Mouse (Mus musculus) kidney, embryonic 15.5 days (tissue): Measurements from ENCODE around the gene Lrguk. TPM values are rescaled to one million over a fixed set of nuclear protein-coding genes. Genes with fewer than 3 reads are reported as not detected.

ENCODE experiments used
- ATAC-seq: fragments of 200-750 bp; cut with Nextera tagmentation; replicated peaks from 2 replicates; pipeline ENCODE4 v1.8.0; 2017; ENCODE audit warnings: moderate TSS enrichment; ENCODE audit not compliant: low FRiP score
- H3K27ac ChIP-seq: fragments of 300-500 bp; sonication (generic); 2 replicates; pipeline ENCODE4 v1.5.1; 2015; ENCODE audit warnings: mild to moderate bottlenecking, inconsistent platforms
- H3K27me3 ChIP-seq: fragments of 300-500 bp; sonication (generic); 2 replicates; pipeline ENCODE4 v1.6.1; 2015; ENCODE audit warnings: inconsistent platforms
- H3K36me3 ChIP-seq: fragments of 300-500 bp; sonication (generic); 2 replicates; pipeline ENCODE4 v1.6.1; 2015; ENCODE audit warnings: inconsistent platforms
- H3K4me1 ChIP-seq: fragments of 300-500 bp; sonication (generic); 2 replicates; pipeline ENCODE4 v1.6.1; 2015; ENCODE audit warnings: inconsistent platforms
- H3K4me2 ChIP-seq: fragments of 300-500 bp; sonication (generic); 2 replicates; pipeline ENCODE4 v1.6.1; 2015; ENCODE audit warnings: moderate library complexity, mild to moderate bottlenecking, inconsistent platforms
- H3K4me3 ChIP-seq: fragments of 300-500 bp; sonication (generic); replicated peaks from 2 replicates; pipeline ENCODE4 v1.5.1; 2015; ENCODE audit warnings: mild to moderate bottlenecking, inconsistent platforms
- H3K9ac ChIP-seq: fragments of 300-500 bp; sonication (generic); 2 replicates; pipeline ENCODE4 v1.6.1; 2015; ENCODE audit warnings: mild to moderate bottlenecking, inconsistent platforms
- H3K9me3 ChIP-seq: fragments of 300-500 bp; sonication (generic); replicated peaks from 2 replicates; pipeline ENCODE4 v1.6.1; 2016; ENCODE audit warnings: inconsistent platforms
- WGBS: fragments of 180-500 bp; shearing (Covaris S2); methylation state at CpG from one replicate; pipeline ENCODE4 v1.1.7; 2015; ENCODE audit warnings: mixed read lengths; 5-methylcytosine and 5-hydroxymethylcytosine counted together
- polyA plus RNA-seq: library from polyadenylated mRNA; unstranded; fragments of >200 nt; fragmentation: Nextera tagmentation; extraction: Ambion mirVana; gene quantifications from 2 replicates; pipeline ENCODE4 v1.2.1, GENCODE M21; 2015

Lrguk gene
- polyA plus RNA-seq, 1 experiment from 2014 or later, result 1.3 TPM

GRCm38 (mm10) chr6:34170844-34171494 is 141.7 kb downstream of the Lrguk start:
- H3K4me2 ChIP-seq, result no peak overlapping the region
- WGBS, result 83% methylated on average over 7 of the region's 7 CpGs
- no peaks in the 10 kb centered on the region for H3K27me3 ChIP-seq
- H3K9me3 ChIP-seq, result no peaks in the 10 kb centered on the region
- no peak for ATAC-seq
- H3K27ac ChIP-seq, result peak overlapping the region; percentile 77
- H3K9ac ChIP-seq, result no peak overlapping the region
- no peak overlapping the region for H3K4me3 ChIP-seq
- H3K36me3 ChIP-seq, result peaks cover 42% of the 10 kb centered on the region
- H3K4me1 ChIP-seq, result peaks cover 33% of the 10 kb centered on the region

- Histone ChIP-seq H3K4me3 (no peak overlapping the region), H3K4me1 (peaks cover 34% of the 10 kb centered on the region), H3K9ac (no peak overlapping the region), H3K27ac (peak overlapping the region; percentile 77), H3K27me3 (no peaks in the 10 kb centered on the region), H3K36me3 (peaks cover 33% of the 10 kb centered on the region), H3K9me3 (no peaks in the 10 kb centered on the region), H3K4me2 (no peak overlapping the region)
- ATAC-seq, result peak; percentile 55
- 73% methylated on average over 12 of the region's 12 CpGs for WGBS
Observed at GRCm38 (mm10) chr6:34171748-34172457, 142.7 kb downstream of the Lrguk start.

GRCm38 (mm10) chr6:34173251-34173650 is 144.0 kb downstream of the Lrguk start:
- Histone ChIP-seq H3K4me1 (peaks cover 47% of the 10 kb centered on the region), H3K27ac (peak overlapping the region; percentile 77; the same call in 1 of the 2 replicates), H3K9me3 (no peaks in the 10 kb centered on the region), H3K4me3 (no peak overlapping the region), H3K4me2 (no peak overlapping the region), H3K36me3 (peaks cover 21% of the 10 kb centered on the region), H3K9ac (no peak overlapping the region), H3K27me3 (no peaks in the 10 kb centered on the region)
- 71% methylated on average over 10 of the region's 12 CpGs for WGBS
- ATAC-seq, result no peak

GRCm38 (mm10) chr6:34174715-34175114 is 145.5 kb downstream of the Lrguk start:
- peak overlapping the region; percentile 18; the same call in 1 of the 2 replicates for H3K4me2 ChIP-seq
- H3K4me3 ChIP-seq, result no peak overlapping the region
- peaks cover 51% of the 10 kb centered on the region for H3K4me1 ChIP-seq
- no peaks in the 10 kb centered on the region for H3K27me3 ChIP-seq
- H3K27ac ChIP-seq, result no peak overlapping the region
- no peaks in the 10 kb centered on the region for H3K9me3 ChIP-seq
- peaks cover 9% of the 10 kb centered on the region; the same call in 1 of the 2 replicates for H3K36me3 ChIP-seq
- WGBS, result 61% methylated on average over 8 of the region's 8 CpGs
- no peak for ATAC-seq
- H3K9ac ChIP-seq, result no peak overlapping the region

- WGBS, result 2% methylated on average over 29 of the region's 29 CpGs
- Histone ChIP-seq H3K27ac (peak overlapping the region; percentile 88), H3K9me3 (no peaks in the 10 kb centered on the region), H3K27me3 (no peaks in the 10 kb centered on the region), H3K36me3 (no peaks in the 10 kb centered on the region), H3K4me2 (peak overlapping the region; percentile 69), H3K4me1 (peaks cover 49% of the 10 kb centered on the region), H3K4me3 (peak overlapping the region; percentile 78), H3K9ac (peak overlapping the region; percentile 83)
- ATAC-seq, result peak; percentile 85
Observed at GRCm38 (mm10) chr6:34176111-34176863, 147.0 kb downstream of the Lrguk start.

GRCm38 (mm10) chr6:34176864-34177247 is 147.6 kb downstream of the Lrguk start, which contains the start of gene Slc35b4:
TSS of gene Slc35b4 (minus strand) at chr6:34177111.
- Histone ChIP-seq H3K27me3 (no peaks in the 10 kb centered on the region), H3K4me1 (peaks cover 47% of the 10 kb centered on the region), H3K9ac (peak within 1 kb of the TSS; percentile 83), H3K4me3 (peak within 1 kb of the TSS; percentile 78), H3K36me3 (no peaks in the 10 kb centered on the region), H3K4me2 (peak within 1 kb of the TSS; percentile 69), H3K9me3 (no peaks in the 10 kb centered on the region), H3K27ac (peak within 1 kb of the TSS; percentile 88)
- under 1% methylated on average over 29 of the region's 29 CpGs for WGBS
- ATAC-seq, result peak; percentile 99

GRCm38 (mm10) chr6:34179007-34179406 is 149.8 kb downstream of the Lrguk start:
- H3K9me3 ChIP-seq, result no peaks in the 10 kb centered on the region
- peaks cover 27% of the 10 kb centered on the region for H3K4me1 ChIP-seq
- peak overlapping the region; percentile 30 for H3K4me2 ChIP-seq
- ATAC-seq, result peak; percentile 21; the same call in 1 of the 2 replicates
- WGBS, result 60% methylated on average over 3 of the region's 3 CpGs
- peak overlapping the region; percentile 88 for H3K27ac ChIP-seq
- H3K27me3 ChIP-seq, result no peaks in the 10 kb centered on the region
- H3K36me3 ChIP-seq, result no peaks in the 10 kb centered on the region
- no peak overlapping the region for H3K4me3 ChIP-seq
- no peak overlapping the region for H3K9ac ChIP-seq

- H3K9me3 ChIP-seq, result no peaks in the 10 kb centered on the region
- peaks cover 22% of the 10 kb centered on the region for H3K4me1 ChIP-seq
- H3K27me3 ChIP-seq, result no peaks in the 10 kb centered on the region
- no peak for ATAC-seq
- 0 out of 2 replicates have a peak overlapping the region, but pooled peaks have one; percentile 15 for H3K4me3 ChIP-seq
- no peaks in the 10 kb centered on the region for H3K36me3 ChIP-seq
- H3K27ac ChIP-seq, result peak overlapping the region; percentile 80
- no peak overlapping the region for H3K9ac ChIP-seq
- peak overlapping the region; percentile 25 for H3K4me2 ChIP-seq
- 82% methylated on average over 4 of the region's 4 CpGs for WGBS
Observed at GRCm38 (mm10) chr6:34179911-34180310, 150.7 kb downstream of the Lrguk start.

- no peak overlapping the region for H3K9ac ChIP-seq
- no peak overlapping the region for H3K27ac ChIP-seq
- H3K4me2 ChIP-seq, result no peak overlapping the region
- 79% methylated on average over 3 of the region's 3 CpGs for WGBS
- H3K36me3 ChIP-seq, result no peaks in the 10 kb centered on the region
- no peak overlapping the region for H3K4me3 ChIP-seq
- H3K9me3 ChIP-seq, result no peaks in the 10 kb centered on the region
- H3K4me1 ChIP-seq, result peaks cover 17% of the 10 kb centered on the region
- no peak for ATAC-seq
- H3K27me3 ChIP-seq, result no peaks in the 10 kb centered on the region
Observed at GRCm38 (mm10) chr6:34181961-34182360, 152.7 kb downstream of the Lrguk start.

- no peak overlapping the region for H3K27ac ChIP-seq
- WGBS, result 88% methylated on average over 3 of the region's 3 CpGs
- peaks cover 8% of the 10 kb centered on the region; the same call in 1 of the 2 replicates for H3K4me1 ChIP-seq
- ATAC-seq, result no peak
- H3K4me2 ChIP-seq, result no peak overlapping the region
- H3K4me3 ChIP-seq, result no peak overlapping the region
- H3K9me3 ChIP-seq, result no peaks in the 10 kb centered on the region
- no peaks in the 10 kb centered on the region for H3K36me3 ChIP-seq
- H3K27me3 ChIP-seq, result no peaks in the 10 kb centered on the region
- no peak overlapping the region for H3K9ac ChIP-seq
Observed at GRCm38 (mm10) chr6:34183326-34183725, 154.1 kb downstream of the Lrguk start.
